Mouse (Mus musculus) E14TG2a.4 (cell line): ENCODE data around the gene Inava.

Experiments used
- H3K27me3 ChIP-seq: 2 replicates; pipeline ENCODE4 v1.6.1; 2014; ENCODE audit warnings: low read length, control low read depth; ENCODE audit not compliant: insufficient read depth
- H3K36me3 ChIP-seq: 2 replicates; pipeline ENCODE4 v1.6.1; 2014; ENCODE audit warnings: low read length, control low read depth; ENCODE audit not compliant: insufficient read depth
- H3K4me1 ChIP-seq: replicated peaks from 2 replicates; pipeline ENCODE4 v1.6.1; 2014; ENCODE audit warnings: low read depth, low read length, control low read depth
- H3K4me3 ChIP-seq: replicated peaks from 2 replicates; pipeline ENCODE4 v1.5.1; 2014; ENCODE audit warnings: mild to moderate bottlenecking, low read length
- H3K9me3 ChIP-seq: 2 replicates; pipeline ENCODE4 v1.6.1; 2014; ENCODE audit warnings: low read length, control low read depth
- CTCF ChIP-seq: conservative IDR thresholded peaks from 2 replicates; pipeline ENCODE4 v1.5.1; 2014; ENCODE audit warnings: low read length
- NANOG ChIP-seq: IDR thresholded peaks from 2 replicates; pipeline ENCODE4 v1.6.1; 2014; ENCODE audit warnings: borderline replicate concordance, low read length, mixed read lengths
- POU5F1 ChIP-seq: IDR thresholded peaks from 2 replicates; pipeline ENCODE4 v1.6.1; 2014; ENCODE audit warnings: low read length, borderline replicate concordance

The Inava gene

GRCm38 (mm10) chr1:136233892-136234594 is at the start of gene Inava:
Gene Inava, minus strand, starts transcription at chr1:136234264.
- TF ChIP-seq NANOG: no peak
- no peak for TF ChIP-seq POU5F1
- TF ChIP-seq CTCF: no peak
- Histone ChIP-seq H3K4me1 (peaks cover 56% of the 10 kb centered on the region), H3K36me3 (no peaks in the 10 kb centered on the region), H3K9me3 (no peaks in the 10 kb centered on the region), H3K4me3 (peak within 1 kb of the TSS; percentile 84), H3K27me3 (peaks cover 24% of the 10 kb centered on the region)

DNA sequence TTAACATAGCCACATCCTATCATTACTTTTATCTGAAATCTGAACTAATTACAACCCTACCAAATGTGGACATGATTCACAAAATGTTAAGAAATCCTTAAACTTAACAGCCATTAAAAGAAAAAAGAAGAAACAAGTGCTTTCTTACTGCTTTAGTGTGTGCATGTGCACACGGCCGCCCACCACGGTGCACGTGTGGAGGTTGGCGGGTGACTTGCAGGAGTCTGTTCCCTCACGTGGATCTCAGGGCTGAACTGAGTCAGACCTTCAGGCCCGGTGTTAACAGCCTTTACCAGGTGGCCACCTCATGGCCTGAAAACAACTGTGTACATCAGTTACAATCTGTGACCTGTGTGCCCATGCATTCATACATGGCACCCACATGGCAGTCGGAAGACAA is 43.3 kb upstream of the Inava start:
- Histone ChIP-seq H3K36me3 (peaks cover 89% of the 10 kb centered on the region), H3K9me3 (no peaks in the 10 kb centered on the region), H3K4me3 (no peak overlapping the region), H3K4me1 (peaks cover 6% of the 10 kb centered on the region; the same call in 1 of the 2 replicates), H3K27me3 (no peaks in the 10 kb centered on the region)
- TF ChIP-seq NANOG (no peak), CTCF (no peak), POU5F1 (no peak)

GRCm38 (mm10) chr1:136268224-136268623 is 34.2 kb upstream of the Inava start:
- TF ChIP-seq NANOG (no peak), POU5F1 (no peak), CTCF (no peak)
- Histone ChIP-seq H3K4me3 (no peak overlapping the region), H3K4me1 (peaks cover 6% of the 10 kb centered on the region; the same call in 1 of the 2 replicates), H3K27me3 (peaks cover 6% of the 10 kb centered on the region), H3K9me3 (no peaks in the 10 kb centered on the region), H3K36me3 (peaks cover 32% of the 10 kb centered on the region)

- peaks cover 27% of the 10 kb centered on the region for H3K27me3 ChIP-seq
- no peak overlapping the region for H3K4me3 ChIP-seq
- peaks cover 22% of the 10 kb centered on the region for H3K4me1 ChIP-seq
- no peaks in the 10 kb centered on the region for H3K9me3 ChIP-seq
- no peak for TF ChIP-seq POU5F1
- peaks cover 11% of the 10 kb centered on the region for H3K36me3 ChIP-seq
Observed at GRCm38 (mm10) chr1:136266127-136266526, 32.1 kb upstream of the Inava start.

DNA sequence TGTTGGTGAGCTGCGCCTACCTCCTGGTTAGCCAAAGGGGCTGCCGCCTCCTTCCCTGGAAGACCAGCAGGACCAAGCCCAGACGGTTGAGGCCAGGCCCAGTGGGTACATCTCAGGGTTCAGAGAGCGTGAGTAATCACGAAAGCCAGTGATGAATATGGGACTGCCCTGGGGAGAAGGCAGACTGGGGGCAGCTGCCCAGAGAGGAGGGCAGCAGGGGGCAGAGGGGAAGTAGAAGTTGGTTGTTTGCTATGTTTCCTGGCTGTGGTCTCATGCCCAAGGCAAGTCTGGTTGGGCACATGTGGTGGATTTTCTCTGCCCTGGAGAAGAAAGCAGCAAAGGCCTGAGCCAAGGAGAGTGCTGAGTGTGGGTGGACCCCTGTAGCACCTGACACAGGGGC is 29.3 kb upstream of the Inava start:
- Histone ChIP-seq H3K27me3 (peaks cover 52% of the 10 kb centered on the region), H3K9me3 (no peaks in the 10 kb centered on the region), H3K4me3 (no peak overlapping the region), H3K36me3 (peaks cover 2% of the 10 kb centered on the region; the same call in 1 of the 2 replicates), H3K4me1 (peaks cover 31% of the 10 kb centered on the region)
- TF ChIP-seq NANOG (no peak), POU5F1 (no peak), CTCF (no peak)

GRCm38 (mm10) chr1:136260635-136261238 is 26.7 kb upstream of the Inava start, which contains the start of gene Gpr25:
Gene Gpr25, minus strand, starts transcription at chr1:136260873.
- no peaks in the 10 kb centered on the region for H3K36me3 ChIP-seq
- H3K27me3 ChIP-seq: peaks cover 72% of the 10 kb centered on the region
- H3K4me1 ChIP-seq: peaks cover 31% of the 10 kb centered on the region
- TF ChIP-seq CTCF: no peak
- TF ChIP-seq POU5F1: no peak
- TF ChIP-seq NANOG: no peak
- no peaks in the 10 kb centered on the region for H3K9me3 ChIP-seq
- H3K4me3 ChIP-seq: peak within 1 kb of the TSS; percentile 81

- Histone ChIP-seq H3K4me1 (peaks cover 36% of the 10 kb centered on the region), H3K27me3 (peaks cover 75% of the 10 kb centered on the region), H3K4me3 (peak overlapping the region; percentile 81), H3K36me3 (no peaks in the 10 kb centered on the region), H3K9me3 (no peaks in the 10 kb centered on the region)
- no peak for TF ChIP-seq CTCF
- no peak for TF ChIP-seq POU5F1
- no peak for TF ChIP-seq NANOG
Observed at GRCm38 (mm10) chr1:136259893-136260634, 26.0 kb upstream of the Inava start.

- no peaks in the 10 kb centered on the region for H3K36me3 ChIP-seq
- no peak for TF ChIP-seq NANOG
- no peak for TF ChIP-seq CTCF
- no peak for TF ChIP-seq POU5F1
- no peaks in the 10 kb centered on the region for H3K9me3 ChIP-seq
- H3K4me3 ChIP-seq: peak overlapping the region; percentile 81
- peaks cover 38% of the 10 kb centered on the region for H3K4me1 ChIP-seq
- H3K27me3 ChIP-seq: peaks cover 75% of the 10 kb centered on the region
Observed at GRCm38 (mm10) chr1:136259543-136259892, 25.5 kb upstream of the Inava start.
